Mouse (Mus musculus): ENCODE measurements around the gene Lrig2.

Lrig2 gene

GRCm38 (mm10) chr3:104511538-104512423 lies at the start of gene Lrig2:
Gene Lrig2, minus strand, starts transcription at chr3:104511918.
- peak; percentile 99 for DNase-seq (ENCODE audit: extremely low spot score)

GRCm38 (mm10) chr3:104556624-104557023 lies 44.9 kb upstream of the Lrig2 start:
- no peak for DNase-seq (ENCODE audit: extremely low spot score)

- DNase-seq (ENCODE audit: extremely low spot score): no peak
These were observed 38.9 kb upstream of the Lrig2 start for GRCm38 (mm10) chr3:104550594-104550993.

- no peak for DNase-seq (ENCODE audit: extremely low spot score)
These were observed 36.8 kb upstream of the Lrig2 start for GRCm38 (mm10) chr3:104548367-104549087.

GRCm38 (mm10) chr3:104543825-104544224 lies 32.1 kb upstream of the Lrig2 start:
- no peak for DNase-seq (ENCODE audit: extremely low spot score)

GRCm38 (mm10) chr3:104542065-104542429 lies 30.3 kb upstream of the Lrig2 start:
- DNase-seq (ENCODE audit: extremely low spot score): no peak

GRCm38 (mm10) chr3:104541139-104542064 lies 29.7 kb upstream of the Lrig2 start:
- peak; percentile 90 for DNase-seq (ENCODE audit: extremely low spot score)

GRCm38 (mm10) chr3:104540480-104541138 lies 28.9 kb upstream of the Lrig2 start:
- DNase-seq (ENCODE audit: extremely low spot score): peak; percentile 25

- DNase-seq (ENCODE audit: extremely low spot score): no peak
These were observed 21.5 kb upstream of the Lrig2 start for GRCm38 (mm10) chr3:104533223-104533622.

- DNase-seq (ENCODE audit: extremely low spot score): no peak
These were observed 14.6 kb upstream of the Lrig2 start for GRCm38 (mm10) chr3:104526115-104526882.

- no peak for DNase-seq (ENCODE audit: extremely low spot score)
These were observed 13.8 kb upstream of the Lrig2 start for GRCm38 (mm10) chr3:104525516-104525915.

GRCm38 (mm10) chr3:104525029-104525428 lies 13.3 kb upstream of the Lrig2 start:
- no peak for DNase-seq (ENCODE audit: extremely low spot score)

GRCm38 (mm10) chr3:104523333-104523871 lies 11.7 kb upstream of the Lrig2 start:
- no peak for DNase-seq (ENCODE audit: extremely low spot score)

- no peak for DNase-seq (ENCODE audit: extremely low spot score)
These were observed 9.7 kb upstream of the Lrig2 start for GRCm38 (mm10) chr3:104521341-104521924.

- DNase-seq (ENCODE audit: extremely low spot score): no peak
These were observed 8.8 kb upstream of the Lrig2 start for GRCm38 (mm10) chr3:104520471-104520870.

- no peak for DNase-seq (ENCODE audit: extremely low spot score)
These were observed 7.2 kb upstream of the Lrig2 start for GRCm38 (mm10) chr3:104518931-104519330.

- no peak for DNase-seq (ENCODE audit: extremely low spot score)
These were observed 6.7 kb upstream of the Lrig2 start for GRCm38 (mm10) chr3:104518411-104518810.

- DNase-seq (ENCODE audit: extremely low spot score): no peak
These were observed 5.4 kb upstream of the Lrig2 start for GRCm38 (mm10) chr3:104517161-104517560.

GRCm38 (mm10) chr3:104514510-104514909 lies 2.8 kb upstream of the Lrig2 start:
- DNase-seq (ENCODE audit: extremely low spot score): no peak

GRCm38 (mm10) chr3:104512424-104512748 lies 668 bp upstream of the Lrig2 start:
- no peak for DNase-seq (ENCODE audit: extremely low spot score)
